Mouse (Mus musculus) left cerebral cortex, adult 6 months (tissue): Measurements from ENCODE around the gene Mpc1. TPM values are rescaled to one million over a fixed set of nuclear protein-coding genes. Genes with fewer than 3 reads are reported as not detected.

Experiments
- long read RNA-seq, 2 experiments: library from polyadenylated mRNA; unstranded; transcript quantifications; one replicate each; pipeline ENCODE4 v2.0.0; 2019 to 2020
- polyA plus RNA-seq: library from polyadenylated mRNA; unstranded; fragments of <200 nt; fragmentation: Nextera tagmentation; gene quantifications from 2 replicates; pipeline ENCODE4 v1.2.3, GENCODE M21; 2021

Mpc1 gene
- polyA plus RNA-seq, result 657 and 854 TPM in 2 replicates
- long read RNA-seq, experiment 1, transcript Mpc1-207 (2 exons, 383 nt), result major isoform, 9 of 292 reads
- long read RNA-seq, experiment 1, transcript Mpc1-202 (5 exons, 555 nt), result minor isoform, 7 of 292 reads
- long read RNA-seq, experiment 1, partial matches to known transcripts, result 1 of 292 reads
- long read RNA-seq, experiment 1, other reads (novel, unspliced or antisense), result 275 of 292 reads
- long read RNA-seq, experiment 2, transcript Mpc1-204 (3 exons, 670 nt), result minor isoform, 5 of 514 reads
- long read RNA-seq, experiment 2, transcript Mpc1-202 (5 exons, 555 nt), result major isoform, 13 of 514 reads
- long read RNA-seq, experiment 2, partial matches to known transcripts, result 11 of 514 reads
- long read RNA-seq, experiment 2, other reads (novel, unspliced or antisense), result 485 of 514 reads

GRCm38 (mm10) chr17:8282821-8283525, at the start of gene Mpc1:
Gene Mpc1 (plus strand): TSS chr17:8282904.

GRCm38 (mm10) chr17:8235743-8236142, 47.0 kb upstream of the Mpc1 start, which contains the start of gene Ccr6:
Gene Ccr6 (plus strand): TSS chr17:8236043.

GRCm38 (mm10) chr17:8310838-8311614, 28.3 kb downstream of the Mpc1 start, which contains the start of gene Sft2d1:
Gene Sft2d1 (plus strand): TSS chr17:8311102.

DNA sequence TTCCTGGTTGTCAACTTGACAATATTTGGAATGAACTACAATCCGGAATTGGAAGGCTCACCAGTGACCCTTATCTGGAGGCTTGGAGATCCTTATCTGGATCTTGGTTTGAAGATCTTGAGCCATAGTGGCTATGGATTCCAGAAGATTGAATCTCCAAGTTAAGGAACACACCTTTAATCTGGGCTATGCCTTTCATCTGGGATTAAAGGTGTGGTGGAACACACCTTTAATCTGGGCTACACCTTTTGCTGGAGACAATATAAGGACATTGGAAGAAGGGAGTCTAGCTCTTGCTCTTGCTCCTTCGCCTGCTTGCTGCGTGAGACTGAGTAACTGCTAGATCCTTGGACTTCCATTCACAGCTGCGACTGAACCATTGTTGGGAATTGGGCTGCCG, 54.5 kb downstream of the Mpc1 start, which contains the start of gene Prr18:
Gene Prr18 (plus strand): TSS at position 301 of the 400 bp plus-strand sequence.

Other genes with a start within 250 kb of the Mpc1 start
- gene Gm49673, start 135.1 kb upstream of the Mpc1 start, polyA plus RNA-seq, result 0.34 and 0.69 TPM in 2 replicates
- gene Rnaset2a, start 134.8 kb upstream of the Mpc1 start, polyA plus RNA-seq, result 18.6 and 20.1 TPM in 2 replicates
- 8.1 and 8.5 TPM in 2 replicates for gene Fgfr1op, start 117.4 kb upstream of the Mpc1 start, polyA plus RNA-seq
- 0.17 and 0.38 TPM in 2 replicates for gene Ccr6, start 46.9 kb upstream of the Mpc1 start, polyA plus RNA-seq
- 174 and 188 TPM in 2 replicates for gene Sft2d1, start 28.2 kb downstream of the Mpc1 start, polyA plus RNA-seq
- gene Prr18, start 54.6 kb downstream of the Mpc1 start, polyA plus RNA-seq, result 7.5 and 15.2 TPM in 2 replicates
- 0.29 and 0.76 TPM in 2 replicates for gene T2, start 73.1 kb downstream of the Mpc1 start, polyA plus RNA-seq
- gene T, start 151.5 kb downstream of the Mpc1 start, polyA plus RNA-seq, result not detected in 2 replicates
- gene Pde10a, start 242.5 kb downstream of the Mpc1 start, polyA plus RNA-seq, result 16.9 and 18.4 TPM in 2 replicates